Mouse (Mus musculus) liver, adult 2 months (tissue): ENCODE data around the gene Fhl1. TPM values are rescaled to one million over a fixed set of nuclear protein-coding genes. Genes with fewer than 3 reads are reported as not detected.

Source experiments
- DNase-seq: peaks from one replicate; pipeline ENCODE4 v3.0.0-alpha.2; 2011; ENCODE audit warnings: low read depth, low spot score; ENCODE audit errors: extremely low read depth
- H3K27ac ChIP-seq: fragments of 200-500 bp; replicated peaks from 2 replicates; pipeline ENCODE4 v1.5.1; 2012; ENCODE audit warnings: low read depth, mild to moderate bottlenecking, control low read depth, inconsistent platforms, low read length; ENCODE audit not compliant: insufficient read depth
- H3K27me3 ChIP-seq: fragments of 200-500 bp; 2 replicates; pipeline ENCODE4 v1.6.1; 2012; ENCODE audit warnings: mild to moderate bottlenecking, moderate library complexity, low read length, inconsistent platforms; ENCODE audit not compliant: control insufficient read depth, insufficient read depth
- H3K36me3 ChIP-seq: fragments of 200-500 bp; 2 replicates; pipeline ENCODE4 v1.6.1; 2012; ENCODE audit warnings: low read length, inconsistent platforms; ENCODE audit not compliant: control insufficient read depth, insufficient read depth
- H3K4me1 ChIP-seq: fragments of 200-500 bp; 2 replicates; pipeline ENCODE4 v1.6.1; 2011; ENCODE audit warnings: low read length; ENCODE audit not compliant: control insufficient read depth, insufficient read depth
- H3K4me3 ChIP-seq: fragments of 200-500 bp; 2 replicates; pipeline ENCODE4 v1.5.1; 2011; ENCODE audit warnings: low read depth, mild to moderate bottlenecking, control low read depth, low read length, moderate library complexity; ENCODE audit not compliant: insufficient read depth
- H3K79me2 ChIP-seq: fragments of 200-500 bp; 2 replicates; pipeline ENCODE4 v1.6.1; 2012; ENCODE audit warnings: inconsistent platforms, mild to moderate bottlenecking, low read length, moderate library complexity; ENCODE audit not compliant: control insufficient read depth, insufficient read depth
- H3K9ac ChIP-seq: fragments of 200-500 bp; 2 replicates; pipeline ENCODE4 v1.6.1; 2012; ENCODE audit warnings: low read depth, mild to moderate bottlenecking, control low read depth, inconsistent platforms, low read length
- CTCF ChIP-seq: fragments of 200-500 bp; IDR thresholded peaks from 2 replicates; pipeline ENCODE4 v1.5.1; 2011; ENCODE audit warnings: low read depth, low read length, control low read depth
- POLR2A ChIP-seq: fragments of 200-500 bp; IDR thresholded peaks from 2 replicates; pipeline ENCODE4 v1.6.1; 2011; ENCODE audit warnings: low read length, control low read depth; ENCODE audit not compliant: insufficient read depth; ENCODE audit errors: extremely low read depth
- WGBS: fragments of 180-500 bp; shearing (Covaris S2); methylation state at CpG from one replicate; pipeline ENCODE4 v1.1.7; 2018; 5-methylcytosine and 5-hydroxymethylcytosine counted together
- polyA plus RNA-seq: library from polyadenylated mRNA; depleted of rRNA; stranded (reverse); fragments of >200 nt; gene quantifications from 2 replicates; pipeline ENCODE4 v1.2.3, GENCODE M21; 2012; rRNA removed
- total RNA-seq: library from RNA; depleted of rRNA; stranded (reverse); fragments of >200 nt; gene quantifications from 2 replicates; pipeline ENCODE4 v1.2.3, GENCODE M21; 2014; rRNA removed

Gene Fhl1
- total RNA-seq (7.2 and 8.5 TPM in 2 replicates), polyA plus RNA-seq (6.6 and 7.0 TPM in 2 replicates)

- TF ChIP-seq POLR2A (no peak), CTCF (no peak)
- peak within 1 kb of the TSS; percentile 55 for H3K27ac ChIP-seq
- no peaks in the 10 kb centered on the region for H3K4me1 ChIP-seq
- H3K9ac ChIP-seq: peak within 1 kb of the TSS; percentile 51
- H3K27me3 ChIP-seq: peaks cover 4% of the 10 kb centered on the region; the same call in 1 of the 2 replicates
- 3% methylated on average over 20 of the region's 106 CpGs for WGBS
- DNase-seq: no peak
- peak within 1 kb of the TSS; percentile 56 for H3K4me3 ChIP-seq
- no peaks in the 10 kb centered on the region for H3K36me3 ChIP-seq
- H3K79me2 ChIP-seq: no peaks in the 10 kb centered on the region
Observed at GRCm38 (mm10) chrX:56731306-56732201, at the start of gene Fhl1. Gene Fhl1, plus strand, starts transcription at chrX:56731787.

GRCm38 (mm10) chrX:56682156-56682720, 49.3 kb upstream of the Fhl1 start:
- H3K4me1 ChIP-seq: no peaks in the 10 kb centered on the region
- no peaks in the 10 kb centered on the region for H3K36me3 ChIP-seq
- no peak overlapping the region for H3K27ac ChIP-seq
- H3K79me2 ChIP-seq: no peaks in the 10 kb centered on the region
- no peak overlapping the region for H3K9ac ChIP-seq
- H3K27me3 ChIP-seq: no peaks in the 10 kb centered on the region
- no peak overlapping the region for H3K4me3 ChIP-seq
- no peak for DNase-seq
- TF ChIP-seq CTCF (no peak), POLR2A (no peak)
- WGBS: 73% methylated on average over 1 of the region's 1 CpGs

GRCm38 (mm10) chrX:56683521-56683920, 48.1 kb upstream of the Fhl1 start:
- Histone ChIP-seq H3K27me3 (no peaks in the 10 kb centered on the region), H3K36me3 (no peaks in the 10 kb centered on the region), H3K79me2 (no peaks in the 10 kb centered on the region), H3K4me1 (no peaks in the 10 kb centered on the region), H3K4me3 (no peak overlapping the region), H3K27ac (no peak overlapping the region), H3K9ac (no peak overlapping the region)
- TF ChIP-seq POLR2A: no peak
- no peak for TF ChIP-seq CTCF
- WGBS: 77% methylated on average over 10 of the region's 10 CpGs
- DNase-seq: no peak

- Histone ChIP-seq H3K36me3 (no peaks in the 10 kb centered on the region), H3K27ac (no peak overlapping the region), H3K27me3 (no peaks in the 10 kb centered on the region), H3K4me1 (no peaks in the 10 kb centered on the region), H3K79me2 (no peaks in the 10 kb centered on the region), H3K9ac (no peak overlapping the region), H3K4me3 (no peak overlapping the region)
- no peak for TF ChIP-seq CTCF
- TF ChIP-seq POLR2A: no peak
- WGBS: 76% methylated on average over 6 of the region's 6 CpGs
- DNase-seq: no peak
Observed at GRCm38 (mm10) chrX:56692554-56692953, 39.0 kb upstream of the Fhl1 start.

- DNase-seq: no peak
- no peaks in the 10 kb centered on the region for H3K36me3 ChIP-seq
- TF ChIP-seq CTCF: no peak
- no peaks in the 10 kb centered on the region for H3K27me3 ChIP-seq
- H3K4me1 ChIP-seq: no peaks in the 10 kb centered on the region
- 55% methylated on average over 2 of the region's 2 CpGs for WGBS
- no peaks in the 10 kb centered on the region for H3K79me2 ChIP-seq
- H3K9ac ChIP-seq: no peak overlapping the region
- H3K4me3 ChIP-seq: no peak overlapping the region
- H3K27ac ChIP-seq: no peak overlapping the region
Observed at GRCm38 (mm10) chrX:56694539-56694938, 37.0 kb upstream of the Fhl1 start.

GRCm38 (mm10) chrX:56697199-56697780, 34.3 kb upstream of the Fhl1 start:
- Histone ChIP-seq H3K9ac (no peak overlapping the region), H3K79me2 (no peaks in the 10 kb centered on the region), H3K27ac (no peak overlapping the region), H3K4me1 (no peaks in the 10 kb centered on the region), H3K4me3 (no peak overlapping the region), H3K36me3 (no peaks in the 10 kb centered on the region), H3K27me3 (no peaks in the 10 kb centered on the region)
- TF ChIP-seq POLR2A: no peak
- no peak for TF ChIP-seq CTCF
- no peak for DNase-seq
- 79% methylated on average over 6 of the region's 6 CpGs for WGBS
